Mouse (Mus musculus) kidney, postnatal 25 days (tissue): ENCODE measurements at regions not wholly inside any gene's neighbourhood (a gene's known extent, or its start where the extent isn't known, plus 50 kb on each side); places are given as distances from the start of the nearest gene placed in this dataset.
"Not testable (repeated sequence)": the region's sequence is repeated elsewhere in the genome, so short reads cannot be mapped to it uniquely, and the experiment has no call there.

Experiments
- DNase-seq, 2 experiments: peaks; one replicate each; pipeline ENCODE4 v3.0.0; 2021; ENCODE audit warnings: mixed read lengths in 2 of 2

DNA sequence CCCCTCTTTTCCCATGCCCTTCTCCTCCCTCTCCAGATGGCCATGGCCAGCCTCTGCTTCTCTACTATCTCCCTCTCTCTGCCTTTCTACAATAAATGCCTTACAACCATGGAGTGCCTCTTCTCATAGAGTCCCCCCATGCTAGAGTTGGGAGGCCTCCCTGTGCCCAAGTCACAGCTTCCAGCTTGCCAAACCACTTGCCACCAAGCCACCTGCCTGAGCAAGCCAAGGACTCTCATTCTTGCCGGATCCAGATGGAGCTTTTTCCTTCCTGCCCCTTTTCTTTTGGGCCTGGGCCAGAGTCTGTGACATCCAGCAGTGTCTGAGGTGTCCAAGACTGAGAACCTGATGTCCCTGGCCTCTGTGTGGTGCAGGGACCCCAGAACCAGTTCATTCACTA is 367.4 kb upstream of the Arhgap42 start:
- DNase-seq: no peak

DNA sequence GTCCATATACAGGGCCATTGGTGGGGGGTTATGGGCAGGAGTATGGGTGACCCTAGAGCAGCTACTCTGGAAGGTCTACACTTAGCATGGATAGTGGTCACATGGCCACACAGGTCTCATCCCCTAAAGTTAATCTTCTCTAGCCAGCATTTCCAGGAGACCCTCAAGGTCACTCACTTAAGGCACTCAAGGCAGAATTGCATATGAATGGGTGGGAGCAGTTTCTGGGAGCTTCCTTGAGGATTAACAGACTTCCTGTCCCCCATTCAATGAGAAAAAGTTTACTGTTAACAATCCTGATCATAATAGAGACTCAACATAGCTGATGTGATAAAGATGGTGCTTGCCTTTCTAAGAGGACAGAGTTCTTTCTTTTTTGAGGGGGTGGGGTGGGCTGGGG is 352.4 kb upstream of the Arhgap42 start:
- no peak for DNase-seq

DNA sequence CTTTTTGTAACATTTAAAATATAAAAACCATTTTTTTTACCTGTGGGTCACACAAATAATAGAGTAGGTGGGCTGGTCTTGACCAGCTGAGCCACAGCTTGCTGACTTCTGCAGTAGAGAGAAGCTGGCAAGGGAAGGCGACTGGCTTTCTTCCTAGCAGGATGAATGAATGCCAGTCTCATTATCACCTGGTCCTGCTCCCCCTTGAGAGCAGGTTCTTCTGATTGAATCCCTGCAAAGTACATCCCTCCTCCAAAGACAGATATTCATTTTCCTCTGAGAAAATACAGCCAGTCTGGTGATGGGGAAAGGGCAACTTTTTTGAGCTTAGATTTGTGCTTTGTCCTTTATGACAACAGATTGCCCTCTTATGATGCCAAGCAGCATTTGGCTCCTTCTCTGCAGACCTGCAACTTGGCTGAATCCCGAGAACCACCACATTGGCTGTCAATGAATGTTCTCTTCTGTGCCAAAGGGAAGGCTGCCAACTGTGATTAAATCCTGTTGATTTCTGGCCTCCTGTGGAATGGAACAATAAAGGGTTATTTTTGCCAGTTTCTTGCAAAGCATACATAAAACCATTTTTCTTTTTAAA is 344.2 kb upstream of the Arhgap42 start:
- peak; percentile 70 to 72 for DNase-seq

DNA sequence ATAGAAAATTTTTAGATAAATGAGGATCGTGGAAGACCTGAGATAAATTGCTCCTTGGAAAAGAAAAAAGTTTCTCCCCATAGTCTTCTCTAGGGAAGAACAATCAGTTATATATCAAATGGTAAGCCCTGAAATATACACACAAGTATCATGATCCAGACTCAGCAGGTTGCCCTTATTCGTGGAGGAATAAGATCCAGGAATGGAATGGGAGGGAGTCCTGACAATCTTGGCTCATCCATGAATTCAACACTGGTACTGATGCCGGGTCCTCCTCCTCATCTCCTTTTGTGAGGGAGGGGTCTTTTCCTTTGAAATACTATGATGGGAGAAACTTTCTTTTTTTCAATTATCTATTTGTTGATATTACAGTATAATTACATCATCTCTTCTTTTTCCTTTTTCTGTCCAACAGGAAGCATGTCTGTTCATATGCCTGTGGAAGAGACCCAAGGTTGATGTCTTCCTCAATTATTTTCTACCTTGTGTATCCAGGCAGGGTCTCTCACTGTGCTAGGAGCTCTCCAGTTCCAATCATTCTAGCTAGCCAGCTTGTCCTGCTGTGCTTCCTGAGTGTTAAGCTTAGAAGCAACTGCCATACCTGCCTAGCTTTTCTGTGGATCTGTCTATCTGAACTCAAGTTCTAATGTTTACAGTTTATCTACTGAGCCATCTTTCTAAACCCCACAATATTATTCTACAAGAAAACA is 343.6 kb upstream of the Arhgap42 start:
- no peak for DNase-seq

DNA sequence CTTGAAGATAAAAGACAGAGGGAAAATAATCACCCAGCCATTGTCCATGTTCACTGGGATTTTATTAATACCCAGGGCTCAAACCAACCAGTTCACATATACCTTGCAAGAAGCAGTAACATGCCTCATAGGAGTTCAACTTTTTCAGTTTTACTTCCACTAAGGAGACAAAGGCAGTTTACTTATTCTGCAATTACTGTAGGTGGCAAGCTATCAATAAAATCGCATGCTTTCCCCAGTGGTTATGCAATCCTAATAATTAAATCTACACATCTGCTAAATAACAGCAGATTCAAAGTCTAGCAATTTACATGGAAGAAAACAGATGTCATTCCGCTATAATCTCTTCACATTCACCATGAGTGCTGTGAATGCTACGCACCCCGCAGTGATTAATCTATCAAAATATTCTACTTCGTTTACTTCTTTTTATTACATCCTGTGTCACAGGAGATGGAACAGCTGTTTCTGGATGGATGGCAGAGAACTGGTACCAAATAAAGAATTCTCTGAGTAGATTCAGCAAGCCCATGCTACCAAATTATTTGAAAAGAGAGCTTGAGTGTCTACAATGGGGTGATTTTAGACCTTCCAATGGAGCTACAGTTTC is 329.2 kb upstream of the Arhgap42 start:
- no peak for DNase-seq

DNA sequence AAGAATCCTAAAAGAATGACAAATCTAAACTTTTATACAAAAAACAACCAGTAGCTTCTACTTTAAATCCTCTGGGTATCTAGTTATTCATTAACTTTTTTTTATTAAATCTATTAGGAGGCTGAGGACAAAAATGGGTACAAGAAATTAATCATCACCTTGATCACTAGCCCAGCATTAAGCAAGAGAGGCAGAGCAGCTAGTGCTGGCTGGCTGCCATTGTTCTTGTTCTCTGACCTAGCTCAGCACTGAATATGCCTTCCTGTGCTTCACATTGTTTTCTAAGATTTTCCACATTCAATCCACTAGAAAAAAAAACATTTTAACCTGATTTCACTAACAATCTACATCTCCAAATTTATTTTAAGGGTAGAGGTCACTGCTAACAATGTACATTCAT is 325.6 kb upstream of the Arhgap42 start:
- DNase-seq: peak; percentile 91 to 93

DNA sequence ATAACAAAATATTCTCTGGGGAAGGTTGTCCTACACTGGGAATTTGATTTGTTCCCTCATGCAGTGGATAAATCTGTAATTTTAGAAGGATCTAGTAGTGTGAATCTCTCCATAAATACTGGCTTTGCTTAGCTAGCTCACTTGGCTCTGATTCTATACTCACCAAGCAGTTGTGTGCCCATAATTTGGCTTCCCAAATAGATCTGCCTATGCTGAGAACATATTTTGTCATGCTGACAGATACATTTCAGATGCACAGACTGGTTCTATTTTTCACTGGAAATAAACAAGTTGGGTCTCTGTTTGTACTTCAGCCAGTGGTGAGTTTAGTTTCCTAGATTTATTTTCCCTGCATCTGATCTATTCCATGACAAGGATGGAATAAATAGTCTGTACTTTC is 309.8 kb upstream of the Arhgap42 start:
- no peak for DNase-seq

DNA sequence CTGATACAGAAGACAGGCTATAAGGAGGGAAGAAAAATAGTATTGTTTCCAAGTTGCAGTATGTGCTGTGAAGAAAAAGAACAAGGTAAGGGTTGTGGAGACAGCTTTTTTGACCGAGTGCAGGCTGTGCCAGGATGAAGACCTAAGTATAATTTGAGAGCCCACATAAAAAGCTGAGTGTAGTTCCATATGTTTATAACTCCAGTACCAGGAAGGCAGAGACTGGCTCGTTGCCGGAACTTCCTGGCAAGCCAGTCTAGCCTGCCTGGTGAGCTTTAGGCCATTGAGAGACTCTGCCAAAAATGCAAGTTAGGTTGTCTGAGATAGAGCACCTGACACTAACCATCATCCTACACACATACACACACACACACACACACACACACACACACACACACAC is 308.7 kb upstream of the Arhgap42 start:
- no peak for DNase-seq

DNA sequence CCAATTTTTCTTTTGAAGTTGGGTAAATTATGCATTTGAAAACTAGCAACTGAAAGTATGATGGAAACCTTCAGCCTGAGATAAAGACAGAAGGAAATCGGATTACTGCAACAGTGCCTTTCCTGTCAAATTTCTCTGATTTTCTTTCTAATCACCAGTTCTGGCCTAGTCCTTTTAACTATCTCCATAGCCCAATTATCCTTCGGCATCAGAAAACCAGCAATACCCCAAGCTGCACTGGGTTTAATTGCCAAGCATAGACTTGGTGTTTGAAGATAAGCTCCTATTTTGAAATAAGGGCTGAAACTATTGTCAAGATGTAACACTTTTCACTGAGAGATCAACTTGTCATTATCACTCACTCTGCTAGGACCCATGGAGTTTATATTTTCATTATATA is 308.2 kb upstream of the Arhgap42 start:
- DNase-seq: no peak

DNA sequence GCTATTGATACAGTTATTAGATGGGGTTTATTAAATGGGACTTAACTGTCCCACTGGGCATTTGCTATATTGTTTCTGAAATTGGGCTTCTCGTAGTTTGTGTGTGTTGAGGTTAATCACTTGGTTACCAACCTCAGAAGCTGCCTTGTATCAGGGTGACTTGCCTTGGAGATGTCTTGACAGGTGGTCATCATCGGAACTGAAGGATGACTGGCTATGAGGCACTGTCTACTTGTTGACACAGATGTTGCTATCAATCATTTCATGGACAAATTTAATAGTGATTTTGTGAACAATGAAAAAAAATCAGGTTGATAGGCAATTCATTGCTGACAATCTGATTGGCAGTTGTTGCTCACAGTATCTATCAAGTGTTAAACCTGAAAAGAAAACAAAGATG is 261.4 kb upstream of the Arhgap42 start:
- no peak for DNase-seq

DNA sequence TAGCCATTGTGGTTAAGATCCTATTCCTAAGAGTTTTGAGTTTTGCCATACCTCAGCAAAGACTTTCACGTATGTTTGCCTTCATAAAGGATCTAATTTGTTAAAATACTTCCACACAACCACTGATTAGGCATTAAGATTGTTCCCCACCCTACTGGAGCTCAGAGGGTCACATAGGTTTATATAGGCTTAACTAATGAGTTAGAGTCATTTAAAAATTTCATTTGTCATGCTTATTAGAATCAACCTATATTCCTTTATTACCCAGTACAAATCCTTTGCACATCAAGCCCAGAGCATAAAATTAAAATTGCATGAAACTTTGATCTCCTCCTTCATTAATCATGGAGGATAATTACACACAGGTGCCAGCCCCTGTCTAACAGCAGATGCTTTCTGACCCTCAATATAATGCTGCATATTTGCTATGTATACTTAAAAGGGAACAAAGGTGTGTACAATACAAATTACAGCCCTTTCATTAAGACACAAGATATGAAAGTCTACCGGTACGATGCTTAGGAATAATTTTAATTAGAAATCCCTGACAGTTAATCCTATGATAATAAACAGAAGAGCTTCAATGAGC is 254.8 kb upstream of the Arhgap42 start:
- no peak for DNase-seq

DNA sequence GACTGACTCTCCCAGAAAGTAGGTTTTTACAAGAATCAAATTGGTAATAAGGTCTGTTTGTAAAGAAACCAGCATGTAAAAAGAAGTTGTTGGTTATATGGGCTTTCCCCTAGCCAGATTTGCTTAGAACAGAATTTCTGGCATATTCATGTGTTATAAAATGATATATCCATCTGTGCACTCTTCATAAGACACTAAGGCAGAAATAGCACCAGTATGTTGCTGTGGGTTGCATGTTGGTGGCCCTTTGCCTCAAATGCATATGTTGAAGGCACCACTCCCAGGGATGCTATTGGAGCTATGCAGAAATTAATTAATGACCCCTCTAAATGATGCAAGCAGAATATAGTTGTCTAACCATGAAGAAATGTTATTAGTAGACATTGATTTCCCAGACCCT is 238.2 kb upstream of the Arhgap42 start:
- DNase-seq: no peak

DNA sequence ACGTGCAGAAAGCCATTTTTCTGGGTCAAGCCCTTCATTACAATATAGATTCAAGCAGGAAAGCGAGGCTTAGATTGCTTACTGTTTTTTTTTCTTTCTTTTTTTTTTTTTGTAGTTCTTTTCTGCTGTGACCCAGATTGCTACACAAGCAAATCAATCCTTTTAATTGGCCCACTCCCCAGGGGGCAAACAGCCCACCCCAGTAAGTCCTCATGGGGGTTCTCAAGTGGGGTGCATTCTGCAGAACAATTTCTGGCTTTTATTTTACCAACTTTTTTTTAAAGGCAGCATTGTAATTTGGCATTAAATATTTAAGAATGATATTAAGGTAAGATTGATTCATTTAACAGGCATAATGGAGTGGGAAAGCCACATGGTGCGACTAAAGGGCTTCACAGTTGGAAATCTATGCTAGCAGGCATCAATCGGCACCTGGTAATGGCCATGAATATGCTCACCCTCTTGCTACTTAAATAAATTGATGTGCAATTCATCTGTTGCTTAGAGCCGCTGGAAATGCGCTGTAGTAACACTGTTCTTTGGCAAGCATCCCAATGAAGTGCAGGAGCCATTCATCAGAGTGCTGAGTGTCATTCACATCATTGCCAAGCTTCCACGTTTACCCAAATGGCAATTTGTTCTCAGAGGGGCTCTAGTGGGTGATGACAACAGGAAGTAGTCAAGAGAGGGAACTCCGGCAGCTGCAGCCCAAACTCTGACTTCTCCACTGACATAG is 236.3 kb upstream of the Arhgap42 start:
- DNase-seq: no peak

DNA sequence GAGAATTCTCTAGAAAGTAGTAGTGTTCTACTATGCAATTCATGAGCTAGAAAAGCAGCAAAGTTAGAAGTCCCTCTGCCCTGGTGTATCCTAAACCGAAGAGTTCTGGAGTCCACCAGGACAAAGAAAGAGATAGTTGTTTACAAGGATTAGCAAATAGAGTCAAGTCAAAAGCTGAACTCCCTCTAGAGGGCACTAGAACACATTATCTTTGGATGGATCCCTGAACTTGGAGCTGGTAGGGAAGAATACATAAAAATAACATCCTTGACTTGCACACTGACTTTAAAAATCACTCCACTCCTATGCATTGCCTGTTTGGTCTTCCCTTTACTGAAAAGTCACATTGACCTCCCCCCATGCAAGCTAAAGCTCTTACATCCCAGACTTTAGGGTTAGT is 205.3 kb upstream of the Arhgap42 start:
- no peak for DNase-seq

DNA sequence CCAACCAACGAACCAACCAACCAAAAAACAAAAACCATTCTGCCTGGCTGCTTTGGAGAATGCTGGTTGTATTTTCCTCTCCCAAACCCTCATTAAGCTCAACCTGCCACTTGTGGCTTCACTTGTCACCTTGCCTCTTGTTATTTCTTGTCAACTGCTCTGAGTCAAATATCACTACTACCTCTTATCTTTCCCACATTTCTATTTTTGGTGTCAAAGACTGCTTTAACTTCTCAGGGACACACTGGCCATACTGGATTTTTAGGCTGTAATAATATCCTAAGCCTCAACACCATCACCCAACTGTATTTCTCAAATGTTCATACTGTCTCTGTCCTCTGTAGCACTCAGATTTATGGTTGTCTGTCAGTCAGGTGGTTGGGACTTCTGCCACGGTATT is 181.4 kb upstream of the Arhgap42 start:
- DNase-seq: no peak

DNA sequence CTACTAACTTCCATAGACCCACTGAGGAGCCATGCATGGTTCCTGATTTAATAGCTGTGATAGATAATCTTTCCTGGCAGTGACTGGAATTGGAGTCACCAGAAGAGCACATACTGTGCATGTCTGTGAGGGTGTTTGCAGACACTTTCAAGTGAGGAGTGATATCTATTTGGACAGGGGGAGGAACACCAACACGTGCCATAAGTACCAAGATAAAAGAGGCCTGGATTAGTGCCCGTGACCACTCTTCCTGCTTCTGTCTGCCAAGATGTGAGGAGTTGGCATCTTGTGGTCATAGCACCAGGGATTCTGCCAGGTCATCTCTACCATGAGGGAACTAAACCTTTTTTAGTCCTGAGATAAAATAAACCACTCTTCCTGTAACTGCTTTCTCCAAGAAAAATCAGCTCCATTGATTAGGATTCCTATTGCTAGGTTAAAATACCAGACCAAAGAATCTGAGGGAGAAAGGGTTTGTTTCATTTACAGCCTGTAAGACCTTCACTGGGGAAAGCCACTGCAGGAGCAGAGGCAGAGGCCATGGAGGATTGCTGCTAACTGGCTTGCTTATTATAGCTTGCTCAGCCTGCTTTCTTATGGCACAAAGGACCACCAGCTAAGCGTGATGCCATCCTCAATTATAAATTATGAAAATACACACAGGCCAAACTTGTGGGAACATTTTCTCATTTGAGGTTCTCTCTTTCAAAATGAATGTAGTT is 173.7 kb upstream of the Arhgap42 start:
- DNase-seq: no peak

DNA sequence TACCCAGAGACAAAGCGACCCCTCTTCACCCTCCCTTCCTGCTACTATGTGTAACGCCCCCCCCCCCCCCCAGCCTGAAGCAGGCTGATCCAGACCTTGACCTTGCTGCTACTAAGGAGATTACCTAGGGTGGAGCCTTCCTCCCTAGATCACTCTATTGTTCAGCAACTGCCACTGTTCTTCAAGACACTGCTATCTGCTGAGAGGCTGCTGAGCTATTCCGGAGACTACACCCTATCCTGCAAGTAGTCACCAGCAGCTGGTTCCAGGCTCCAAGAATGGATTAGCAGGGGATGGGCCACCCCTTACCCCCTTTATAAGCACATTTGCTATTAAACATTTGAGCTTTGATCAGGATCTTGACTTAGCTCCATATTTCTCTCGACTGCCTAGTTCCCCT is 155.3 kb upstream of the Arhgap42 start:
- not testable (repeated sequence) for DNase-seq

DNA sequence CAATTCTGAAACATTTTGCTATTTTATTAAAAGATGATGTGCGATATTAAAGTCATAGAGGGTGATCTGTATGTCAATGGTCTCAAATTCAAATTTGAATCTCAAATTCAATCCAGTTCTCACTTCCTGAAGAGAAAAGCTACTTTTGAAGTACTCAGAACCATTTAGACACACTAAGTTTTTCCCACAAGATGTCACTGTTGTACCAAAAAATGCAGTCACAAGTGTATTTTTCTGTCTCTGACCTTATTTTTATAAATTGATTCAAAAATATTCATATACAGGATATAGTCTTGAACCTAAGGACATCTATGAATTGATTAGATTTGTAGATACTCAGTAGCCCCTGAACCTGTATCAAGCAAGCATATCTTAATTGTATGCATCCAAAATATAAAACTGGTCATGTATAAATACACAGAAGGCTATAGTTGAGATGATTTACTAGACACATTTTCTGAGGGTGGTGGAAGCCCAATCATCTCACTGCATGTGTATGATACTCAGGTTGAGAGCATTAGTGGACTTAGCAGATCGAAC is 137.8 kb upstream of the Arhgap42 start:
- DNase-seq: no peak

DNA sequence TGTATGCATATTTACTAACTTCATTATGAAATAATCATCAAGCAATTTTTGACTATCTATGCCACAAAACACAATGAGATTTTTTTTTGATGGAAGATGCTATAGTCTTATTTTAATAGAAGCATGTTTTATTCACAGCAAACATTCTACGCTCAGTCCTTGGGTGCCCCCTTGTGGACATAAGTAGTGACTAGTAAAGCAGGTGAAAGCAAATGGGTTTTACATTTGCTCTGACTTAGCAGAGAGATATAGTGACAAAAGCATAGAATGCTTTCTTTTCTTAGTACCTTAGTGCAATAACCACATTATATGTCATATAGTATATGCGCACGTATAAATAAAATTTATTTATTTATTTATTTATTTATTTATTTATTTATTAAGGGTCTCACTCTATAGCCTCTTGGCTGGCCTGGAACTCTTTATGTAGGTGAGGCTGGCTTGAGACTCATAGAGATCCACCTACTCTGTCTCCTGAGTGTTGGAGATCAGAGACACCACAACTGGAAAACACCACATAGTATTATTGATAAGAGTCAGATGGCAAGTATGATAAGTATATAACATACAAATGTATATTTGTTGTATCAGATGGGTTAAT is 136.5 kb upstream of the Arhgap42 start:
- peak; percentile 67 to 91 for DNase-seq

DNA sequence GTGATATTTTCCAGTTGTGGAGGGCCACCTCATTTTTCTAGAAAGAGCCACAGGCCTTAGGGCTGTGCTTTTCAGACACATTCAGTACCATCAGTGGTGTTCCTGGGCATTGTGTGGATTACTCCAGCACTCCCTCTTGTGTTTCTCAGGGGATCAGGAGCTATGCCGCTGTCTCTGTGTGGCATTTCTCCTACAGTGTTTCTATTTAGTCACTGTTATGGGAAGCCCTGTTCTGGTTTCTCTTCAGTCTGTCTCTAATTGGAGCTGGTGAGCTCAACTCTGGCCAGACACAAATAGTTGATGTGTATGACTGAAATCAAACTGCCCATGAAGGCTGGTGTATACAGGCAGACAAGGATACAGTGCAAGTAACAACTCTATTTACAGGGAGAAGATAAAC is 133.7 kb upstream of the Arhgap42 start:
- peak; percentile 4 to 29 for DNase-seq

DNA sequence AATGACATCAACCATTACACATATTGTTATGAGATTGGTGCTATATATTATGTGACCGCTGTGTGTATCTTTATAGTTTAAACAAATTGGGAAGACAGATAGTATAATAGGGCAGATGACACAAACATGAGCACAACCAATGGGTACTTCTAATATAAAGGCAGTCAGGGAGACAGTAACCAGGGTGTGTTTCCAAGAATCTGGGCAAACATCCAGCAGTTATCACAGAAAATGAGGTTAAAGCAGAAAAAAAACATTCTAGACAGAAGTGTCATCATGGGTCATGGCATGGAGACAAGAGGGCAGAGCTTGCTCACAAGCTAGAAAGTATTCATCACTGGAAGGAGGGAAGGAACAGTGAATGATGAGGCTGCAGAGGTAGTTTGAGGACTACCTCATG is 129.8 kb upstream of the Arhgap42 start:
- DNase-seq: no peak
